Mouse (Mus musculus) C2C12 (cell line): ENCODE measurements around the gene Exosc5.

Experiments
- CEBPB ChIP-seq: IDR thresholded peaks from one replicate; pipeline ENCODE4 v1.6.1; 2011; ENCODE audit warnings: low read depth, mild to moderate bottlenecking, control low read depth, moderate library complexity
- CTCF ChIP-seq: IDR thresholded peaks from one replicate; pipeline ENCODE4 v1.5.1; 2011; ENCODE audit not compliant: control insufficient read depth, insufficient read depth, insufficient read length
- FOSL1 ChIP-seq: IDR thresholded peaks from one replicate; pipeline ENCODE4 v1.8.0; 2011; ENCODE audit warnings: mild to moderate bottlenecking, low read length; ENCODE audit not compliant: poor library complexity, insufficient read depth, severe bottlenecking
- MAX ChIP-seq: IDR thresholded peaks from one replicate; pipeline ENCODE4 v1.6.1; 2011; ENCODE audit warnings: mild to moderate bottlenecking, control low read depth
- MYOD1 ChIP-seq: IDR thresholded peaks from one replicate; pipeline ENCODE4 v1.6.1; 2011; ENCODE audit warnings: low read depth; ENCODE audit not compliant: control insufficient read depth, insufficient read length
- MYOG ChIP-seq: IDR thresholded peaks from one replicate; pipeline ENCODE4 v1.6.1; 2011; ENCODE audit not compliant: control insufficient read depth, insufficient read length; ENCODE audit errors: extremely low read depth
- USF1 ChIP-seq: IDR thresholded peaks from one replicate; pipeline ENCODE4 v1.6.1; 2011; ENCODE audit warnings: low read depth, mild to moderate bottlenecking, control low read depth, moderate library complexity

- TF ChIP-seq USF1 (no peak), MYOG (no peak), CTCF (no peak), CEBPB (no peak), MAX (no peak), MYOD1 (no peak), FOSL1 (no peak)
Observed at GRCm38 (mm10) chr7:25614086-25614485, 44.9 kb upstream of the Exosc5 start.
